Mouse (Mus musculus): ENCODE measurements at regions not wholly inside any gene's neighbourhood (a gene's known extent, or its start where the extent isn't known, plus 50 kb on each side); places are given as distances from the start of the nearest gene placed in this dataset.

- TF ChIP-seq CTCF (IDR thresholded peaks at IDR 0.05; ENCODE audit: extremely low read depth, insufficient read length, insufficient replicate concordance, low read depth, low read length) (no peak), POLR2A (IDR thresholded peaks at IDR 0.05; ENCODE audit: low read depth, low read length) (no peak)
These were observed 162.2 kb upstream of the Haao start for GRCm38 (mm10) chr17:84009966-84010365.

All from small intestine, adult 2 months (tissue).